8 mouse cellular contexts compared by ENCODE assay signal in the genomic region with DNA sequence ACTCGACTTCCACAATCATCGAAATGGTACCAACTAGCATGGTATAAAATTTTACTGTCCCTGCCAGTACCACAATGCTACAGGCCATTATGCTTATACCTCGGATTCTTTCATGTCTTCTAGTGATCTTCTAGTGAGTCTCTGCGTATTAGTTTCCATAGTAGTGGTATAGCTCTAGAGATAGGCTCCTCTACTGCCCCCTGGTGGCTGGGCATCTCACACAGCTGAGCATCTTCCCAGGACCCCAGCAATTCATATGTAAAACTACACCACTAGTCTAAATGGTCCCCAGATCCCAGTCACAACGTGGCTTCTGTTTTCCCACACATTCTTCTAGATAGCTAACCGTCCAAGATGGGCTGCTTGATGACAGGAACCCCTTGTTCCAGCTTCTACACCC. TPM values are rescaled to one million over a fixed set of nuclear protein-coding genes. Genes with fewer than 3 reads are reported as not detected.
A peak's percentile ranks its signal among the peaks of the same experiment; 100 is the strongest.
DNase-seq lines count a peak whose midpoint lies in the region; ATAC-seq and TF ChIP-seq lines count a peak whose summit lies in the region.

No protein-coding gene starts in this region.

- no peaks in the 10 kb centered on the region for H3K4me1 ChIP-seq in embryonic facial prominence, embryonic 11.5 days (ENCODE audit: control insufficient read depth, insufficient read depth, low read length)

- ATAC-seq in Patski = peak; percentile 37
- ATAC-seq in embryonic facial prominence, embryonic 11.5 days (replicated peaks; ENCODE audit: insufficient number of reproducible peaks, low FRiP score, low TSS enrichment, low read depth) = no peak

- H3K9ac ChIP-seq in embryonic facial prominence, embryonic 11.5 days (replicated peaks; ENCODE audit: low read length) = no peak overlapping the region

- TF ChIP-seq CTCF in Patski (IDR thresholded peaks at IDR 0.05) = peak; percentile 73

- H3K4me3 ChIP-seq in embryonic facial prominence, embryonic 11.5 days (ENCODE audit: low read depth, low read length) = no peak overlapping the region

- intact Hi-C loops in heart, postnatal 10 days (cut with DNase I) = loop anchor here (5.0 kb wide), 1 partner anchor 37 kb away; no protein-coding TSS in a partner anchor
- intact Hi-C loops in left cerebral cortex, postnatal 4 days (cut with DNase I) = no loop called here

- POLR2A ChIA-PET in Patski (lab: Charles Lee) = no interaction called here

- H3K27ac ChIP-seq in embryonic facial prominence, embryonic 11.5 days (replicated peaks; ENCODE audit: low read depth, low read length) = no peak overlapping the region

- CTCF ChIA-PET in Patski (lab: Charles Lee) = interaction anchor here (0.8 to 1.8 kb wide), 7 partner anchors 8 to 67 kb away, joined by 3 to 6 read pairs (median 3); no protein-coding TSS in a partner anchor

- WGBS in embryonic facial prominence, embryonic 11.5 days = 66% methylated on average over 6 of the region's 6 CpGs

- no peak overlapping the region for H3K4me2 ChIP-seq in embryonic facial prominence, embryonic 11.5 days (ENCODE audit: low read depth, low read length)

- no peaks in the 10 kb centered on the region for H3K9me3 ChIP-seq in embryonic facial prominence, embryonic 11.5 days (replicated peaks; ENCODE audit: control insufficient read depth, low read length)

- H3K27me3 ChIP-seq in Patski = no peaks in the 10 kb centered on the region
- H3K27me3 ChIP-seq in embryonic facial prominence, embryonic 11.5 days (ENCODE audit: control insufficient read depth, insufficient read depth, low read length) = no peaks in the 10 kb centered on the region

- in situ Hi-C loops in Patski (cut with MboI; ENCODE audit: low pct_unique_long_range_greater_than_20kb) = no loop called here

- peak; percentile 67 for DNase-seq in left cerebral cortex, adult 11 months (ENCODE audit: low spot score)
- DNase-seq in left cerebral cortex, adult 8-10 months (ENCODE audit: low spot score in 2 of 2) = no peak
- no peak for DNase-seq in Patski (ENCODE audit: low read depth, low spot score)
- DNase-seq in embryonic facial prominence, embryonic 11.5 days (ENCODE audit: low spot score) = peak; percentile 48
- DNase-seq in heart, postnatal 10 days = peak; percentile 36 to 69
- peak; percentile 64 for DNase-seq in left cerebral cortex, postnatal 4 days
- DNase-seq in retina, embryonic 14.5 days (ENCODE audit: low spot score) = peak; percentile 48
- DNase-seq in yolk sac, embryonic 10.5 days (ENCODE audit: low spot score) = no peak

- no peaks in the 10 kb centered on the region for H3K36me3 ChIP-seq in embryonic facial prominence, embryonic 11.5 days (replicated peaks; ENCODE audit: control insufficient read depth, insufficient read depth, low read depth, low read length)

RNA-seq across cellular contexts. Expression of a gene that starts 59.6 kb away (rescaled TPM):
- total RNA-seq in left cerebral cortex, adult 8-10 months (2022) = 1 to 10 TPM; 4.2 to 5.1 (median 4.7) TPM
- 1.3 TPM for polyA plus RNA-seq in Patski (2021)
- polyA plus RNA-seq in embryonic facial prominence, embryonic 11.5 days (2014; fragmentation: Nextera tagmentation; extraction: Ambion mirVana) = 0.46 and 0.52 TPM in 2 replicates
- under 1 TPM; 0.07 TPM for total RNA-seq in heart, postnatal 10 days (2021)
- 1 to 10 TPM; 3.9 to 4.8 TPM for total RNA-seq in left cerebral cortex, postnatal 4 days (2021)

Comparison
In these comparisons a context has a peak if more than half of its experiments do, and no peak if none do; other contexts are left out.
1. DNase-seq: peak in left cerebral cortex, adult 11 months (single experiment), embryonic facial prominence, embryonic 11.5 days (single experiment), heart, postnatal 10 days (2 of 2), left cerebral cortex, postnatal 4 days (single experiment) and retina, embryonic 14.5 days (single experiment); none in left cerebral cortex, adult 8-10 months (0 of 2), Patski (single experiment) and yolk sac, embryonic 10.5 days (single experiment).
2. RNA of a gene that starts 59.6 kb away (total RNA-seq): 4.2 to 5.1 TPM in left cerebral cortex, adult 8-10 months and 3.9 to 4.8 TPM in left cerebral cortex, postnatal 4 days; 0.07 TPM in heart, postnatal 10 days; every median in the first group is over 4 times any median in the second.